Mouse (Mus musculus) CH12.LX (cell line): ENCODE measurements around the gene Serp2. TPM values are rescaled to one million over a fixed set of nuclear protein-coding genes. Genes with fewer than 3 reads are reported as not detected.
"Not testable (repeated sequence)": the region's sequence is repeated elsewhere in the genome, so short reads cannot be mapped to it uniquely, and the experiment has no call there.

Experiments used
- DNase-seq: peaks from one replicate; pipeline ENCODE4 v3.0.0-alpha.2; 2013; ENCODE audit errors: extremely low read depth
- H3K27ac ChIP-seq: 2 replicates; pipeline ENCODE4 v1.5.1; 2012; ENCODE audit warnings: low read depth, mild to moderate bottlenecking, control low read depth, moderate library complexity; ENCODE audit not compliant: insufficient read depth
- H3K27me3 ChIP-seq: replicated peaks from 2 replicates; pipeline ENCODE3; 2012; ENCODE audit warnings: inconsistent platforms
- H3K36me3 ChIP-seq, 2 experiments: replicated peaks in 1 of 2; 2 replicates each; pipeline versions ENCODE3 to v1.6.1; 2012; ENCODE audit warnings: inconsistent platforms in 1 of 2, low read length in 1 of 2, mild to moderate bottlenecking in 1 of 2, mixed read lengths in 1 of 2, moderate library complexity in 1 of 2; ENCODE audit not compliant: control insufficient read depth in 1 of 2, insufficient read depth in 1 of 2
- H3K4me1 ChIP-seq, 2 experiments: 2 replicates each; pipeline ENCODE4 v1.6.1; 2012; ENCODE audit warnings: inconsistent platforms in 1 of 2, moderate library complexity in 1 of 2; ENCODE audit not compliant: insufficient read depth in 2 of 2, control insufficient read depth in 1 of 2
- H3K4me2 ChIP-seq: 2 replicates; pipeline ENCODE4 v1.6.1; 2012; ENCODE audit warnings: low read depth, mild to moderate bottlenecking, control low read depth; ENCODE audit not compliant: poor library complexity, insufficient read depth, severe bottlenecking
- H3K4me3 ChIP-seq, 3 experiments: fragments of 150-350 bp in 1 of 3; sonication (generic) in 1 of 3; replicated peaks in 1 of 3; 2 replicates each; pipeline versions ENCODE3 to v1.5.1; 2011 to 2012; ENCODE audit warnings: low read depth in 2 of 3, low read length in 2 of 3, mild to moderate bottlenecking in 2 of 3, moderate library complexity in 2 of 3, control low read depth in 1 of 3, improper control_type of control experiment in 1 of 3, inconsistent platforms in 1 of 3, mixed read lengths in 1 of 3; ENCODE audit not compliant: poor library complexity in 1 of 3
- H3K79me2 ChIP-seq: replicated peaks from 2 replicates; pipeline ENCODE4 v1.6.1; 2012; ENCODE audit warnings: mild to moderate bottlenecking, moderate library complexity; ENCODE audit not compliant: control insufficient read depth, poor library complexity, insufficient read depth, severe bottlenecking; ENCODE audit errors: extremely low read depth
- H3K9ac ChIP-seq: 2 replicates; pipeline ENCODE4 v1.6.1; 2012; ENCODE audit warnings: low read depth, mild to moderate bottlenecking, control low read depth, moderate library complexity; ENCODE audit not compliant: insufficient read depth
- H3K9me3 ChIP-seq: replicated peaks from 2 replicates; pipeline ENCODE3; 2012; ENCODE audit warnings: low read length, inconsistent platforms, mixed read lengths
- ELF1 ChIP-seq: IDR thresholded peaks from 2 replicates; pipeline ENCODE4 v1.6.1; 2014; ENCODE audit warnings: low read depth, mild to moderate bottlenecking, inconsistent platforms, low read length, improper control_type of control experiment
- ETS1 ChIP-seq: conservative IDR thresholded peaks from 2 replicates; pipeline ENCODE4 v1.6.1; 2012; ENCODE audit warnings: low read depth, mild to moderate bottlenecking, inconsistent platforms, low read length, improper control_type of control experiment, moderate library complexity
- GABPA ChIP-seq: IDR thresholded peaks from 2 replicates; pipeline ENCODE4 v1.6.1; 2012; ENCODE audit warnings: low read depth, low read length, improper control_type of control experiment, inconsistent platforms; ENCODE audit not compliant: insufficient replicate concordance
- MXI1 ChIP-seq: IDR thresholded peaks from 2 replicates; pipeline ENCODE4 v1.6.1; 2011; ENCODE audit warnings: mild to moderate bottlenecking, low read depth, low read length, improper control_type of control experiment
- NELFE ChIP-seq: IDR thresholded peaks from 2 replicates; pipeline ENCODE4 v1.6.1; 2011; ENCODE audit warnings: low read depth, low read length, improper control_type of control experiment
- PAX5 ChIP-seq: IDR thresholded peaks from 2 replicates; pipeline ENCODE4 v1.6.1; 2012; ENCODE audit warnings: low read length, inconsistent platforms, mixed read lengths
- POLR2A ChIP-seq: IDR thresholded peaks from 2 replicates; pipeline ENCODE4 v1.6.1; 2011; ENCODE audit warnings: low read depth, mild to moderate bottlenecking, improper control_type of control experiment, low read length
- TBP ChIP-seq: conservative IDR thresholded peaks from 2 replicates; pipeline ENCODE4 v1.6.1; 2011; ENCODE audit warnings: low read depth, low read length, improper control_type of control experiment
- dilution Hi-C: fragments of 300-500 bp; cut with MboI; formaldehyde crosslinking; loops from 2 replicates; pipeline ENCODE4 v1.14.3; 2020; ENCODE audit warnings: low sequenced_read_pairs; ENCODE audit not compliant: extremely low pct_unique_long_range_greater_than_20kb, extremely low pct_ligation_motif_present
- in situ Hi-C: fragments of 300-500 bp; cut with MboI; formaldehyde crosslinking; loops from 3 replicates; pipeline ENCODE4 v1.14.3; 2019; ENCODE audit warnings: low sequenced_read_pairs, low pct_ligation_motif_present, low pct_unique_long_range_greater_than_20kb, mixed read lengths
- polyA plus RNA-seq: library from polyadenylated mRNA; unstranded; fragments of >175 nt; gene quantifications from 2 replicates; pipeline ENCODE4 v1.2.1, GENCODE M21; 2012; ENCODE audit warnings: low read depth; ENCODE audit not compliant: insufficient read length
- total RNA-seq, 2 experiments: library from RNA; depleted of rRNA; stranded (reverse); fragments of 300-350 nt in 1 of 2; fragments of >200 nt in 1 of 2; gene quantifications; 2 replicates each; pipeline ENCODE4 v1.2.3; 2012 to 2014

Gene Serp2
- total and polyA plus RNA-seq, 3 experiments = not detected

DNA sequence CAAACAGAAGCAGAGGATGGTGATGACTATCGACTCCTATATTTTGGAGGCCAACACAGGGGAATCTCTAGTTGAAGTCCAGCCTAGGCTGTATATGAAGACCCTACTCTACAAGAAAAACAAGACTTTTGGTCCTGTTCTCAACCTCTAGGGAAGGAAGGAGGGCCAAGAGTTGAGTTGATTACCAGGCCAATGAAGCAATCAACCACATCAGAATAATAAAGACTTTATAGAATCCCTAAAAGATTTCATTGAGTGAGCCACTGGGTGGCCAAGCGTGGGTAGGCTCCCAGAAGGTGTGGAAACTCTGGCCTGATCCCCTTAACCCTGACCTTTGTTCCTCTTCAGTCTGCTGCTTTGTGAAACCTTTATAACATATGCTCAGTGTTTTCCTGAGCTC lies 2.5 kb upstream of the Serp2 start:
- Histone ChIP-seq H3K9me3 (no peaks in the 10 kb centered on the region), H3K79me2 (no peaks in the 10 kb centered on the region), H3K4me3 (no peak overlapping the region), H3K4me1 (no peaks in the 10 kb centered on the region), H3K36me3 (no peaks in the 10 kb centered on the region), H3K27ac (no peak overlapping the region), H3K27me3 (no peaks in the 10 kb centered on the region), H3K9ac (no peak overlapping the region), H3K4me2 (no peak overlapping the region)
- dilution Hi-C loops = no loop called here
- DNase-seq = no peak
- in situ Hi-C loops = no loop called here
- TF ChIP-seq TBP = no peak
- TF ChIP-seq GABPA = no peak

GRCm38 (mm10) chr14:76558171-76558570 lies 1.5 kb upstream of the Serp2 start:
- H3K4me1 ChIP-seq, H3K4me3 ChIP-seq, H3K9me3 ChIP-seq, H3K27me3 ChIP-seq, H3K79me2 ChIP-seq, H3K9ac ChIP-seq, H3K4me2 ChIP-seq, dilution Hi-C loops, DNase-seq, H3K27ac ChIP-seq, in situ Hi-C loops, H3K36me3 ChIP-seq: not testable (repeated sequence)

GRCm38 (mm10) chr14:76556031-76556851 lies 448 bp downstream of the Serp2 start:
- no peak for DNase-seq

More at GRCm38 (mm10) chr14:76556031-76556851, 448 bp downstream of the Serp2 start:
- H3K27ac ChIP-seq = no peak overlapping the region
- H3K9me3 ChIP-seq = no peaks in the 10 kb centered on the region
- TF ChIP-seq ETS1 (no peak), NELFE (no peak), ELF1 (no peak), PAX5 (no peak), MXI1 (no peak), POLR2A (no peak)
- H3K4me1 ChIP-seq = no peaks in the 10 kb centered on the region
- H3K9ac ChIP-seq = no peak overlapping the region
- no peak overlapping the region for H3K4me2 ChIP-seq
- dilution Hi-C loops = no loop called here
- no peaks in the 10 kb centered on the region for H3K27me3 ChIP-seq
- in situ Hi-C loops = no loop called here
- H3K36me3 ChIP-seq = no peaks in the 10 kb centered on the region
- no peak overlapping the region for H3K4me3 ChIP-seq
- no peaks in the 10 kb centered on the region for H3K79me2 ChIP-seq
